Mouse (Mus musculus): ENCODE measurements at regions not wholly inside any gene's neighbourhood (a gene's known extent, or its start where the extent isn't known, plus 50 kb on each side); places are given as distances from the start of the nearest gene placed in this dataset.
A peak's percentile ranks its signal among the peaks of the same experiment; 100 is the strongest.

DNA sequence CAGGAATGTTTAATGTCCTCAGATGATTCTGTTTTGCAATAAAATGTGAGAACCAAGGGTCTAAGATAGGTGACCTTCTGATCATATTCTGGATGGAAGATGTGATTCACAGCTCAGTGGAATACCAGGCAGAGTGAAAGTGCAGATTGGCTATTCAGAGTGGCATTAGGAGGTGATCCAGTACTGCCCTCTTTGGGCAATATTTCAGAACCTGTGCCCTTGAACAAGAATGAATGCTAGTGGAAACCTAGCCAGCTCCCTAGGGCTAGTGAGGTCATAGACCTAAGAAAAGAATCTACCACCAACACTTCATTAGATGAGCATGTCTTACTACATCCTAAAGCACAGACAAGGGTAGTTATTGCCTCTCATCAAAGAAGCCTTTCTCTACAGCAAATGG, 372.7 kb upstream of the Trib2 start:
- Histone ChIP-seq H3K27me3 (ENCODE audit: control insufficient read depth, insufficient read depth, low read length) (no peaks in the 10 kb centered on the region; the same call in 1 of the 2 replicates), H3K4me1 (ENCODE audit: control insufficient read depth in 2 of 2, insufficient read depth in 2 of 2, low read length in 2 of 2) (peaks cover 19 to 25% of the 10 kb centered on the region in 2 experiments), H3K9ac (ENCODE audit: low read length) (no peak overlapping the region), H3K36me3 (ENCODE audit: control insufficient read depth, insufficient read depth, low read length) (no peaks in the 10 kb centered on the region), H3K4me3 (ENCODE audit: control insufficient read depth in 1 of 2, insufficient read depth in 1 of 2, low read depth in 1 of 2, low read length in 2 of 2) (no peak overlapping the region), H3K4me2 (ENCODE audit: low read length) (no peak overlapping the region), H3K27ac (replicated peaks in 1 of 2; ENCODE audit: control insufficient read depth in 1 of 2, insufficient read depth in 1 of 2, low read depth in 2 of 2, low read length in 2 of 2) (no peak overlapping the region), H3K9me3 (ENCODE audit: control insufficient read depth, low read length) (no peaks in the 10 kb centered on the region)
- ATAC-seq (ENCODE audit: insufficient number of reproducible peaks, insufficient read depth, low FRiP score, low read depth): no peak

DNA sequence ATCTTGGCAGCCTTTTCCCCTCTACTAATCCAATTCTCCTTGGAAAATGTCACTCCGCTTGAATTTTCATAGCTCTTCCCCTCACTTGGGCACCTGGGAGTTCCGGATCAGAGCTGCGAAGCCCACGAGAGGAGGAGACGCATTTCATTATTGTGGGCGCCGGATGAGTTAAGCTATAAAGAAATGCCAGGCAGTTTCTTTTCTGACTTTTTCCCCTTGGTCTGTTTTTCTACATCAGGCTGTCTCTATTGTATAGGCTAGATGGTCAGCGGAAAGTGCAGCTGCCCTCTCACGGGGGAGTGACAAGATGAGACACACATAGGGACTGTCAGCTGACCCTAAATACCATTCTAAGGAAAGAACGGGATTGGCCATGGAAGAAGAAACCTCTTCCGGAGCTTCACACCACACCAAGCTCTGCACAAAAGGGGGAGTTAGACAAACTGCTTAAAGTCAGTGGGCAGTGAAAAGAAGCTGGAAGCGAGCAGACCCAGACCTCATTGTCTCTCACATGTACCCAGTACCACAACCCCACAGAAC, 369.3 kb upstream of the Trib2 start:
- 0 out of 2 replicates have a peak overlapping the region, but pooled peaks have one; percentile 31 for H3K9ac ChIP-seq (ENCODE audit: low read length)
- H3K9me3 ChIP-seq (ENCODE audit: control insufficient read depth, low read length): no peaks in the 10 kb centered on the region
- H3K4me2 ChIP-seq (ENCODE audit: low read length): peak overlapping the region; percentile 59
- WGBS: 40% methylated on average over 12 of the region's 12 CpGs
- H3K27ac ChIP-seq (replicated peaks in 1 of 2; ENCODE audit: control insufficient read depth in 1 of 2, insufficient read depth in 1 of 2, low read depth in 2 of 2, low read length in 2 of 2): peak overlapping the region; percentile 28 to 63; a peak in 3 of 4 replicates
- no peak for ATAC-seq (ENCODE audit: insufficient number of reproducible peaks, insufficient read depth, low FRiP score, low read depth)
- peak overlapping the region; percentile 3 to 14; a peak in 1 of 4 replicates for H3K4me3 ChIP-seq (ENCODE audit: control insufficient read depth in 1 of 2, insufficient read depth in 1 of 2, low read depth in 1 of 2, low read length in 2 of 2)
- no peaks in the 10 kb centered on the region for H3K36me3 ChIP-seq (ENCODE audit: control insufficient read depth, insufficient read depth, low read length)
- peaks cover 23 to 36% of the 10 kb centered on the region in 2 experiments for H3K4me1 ChIP-seq (ENCODE audit: control insufficient read depth in 2 of 2, insufficient read depth in 2 of 2, low read length in 2 of 2)
- H3K27me3 ChIP-seq (ENCODE audit: control insufficient read depth, insufficient read depth, low read length): no peaks in the 10 kb centered on the region; the same call in 1 of the 2 replicates

DNA sequence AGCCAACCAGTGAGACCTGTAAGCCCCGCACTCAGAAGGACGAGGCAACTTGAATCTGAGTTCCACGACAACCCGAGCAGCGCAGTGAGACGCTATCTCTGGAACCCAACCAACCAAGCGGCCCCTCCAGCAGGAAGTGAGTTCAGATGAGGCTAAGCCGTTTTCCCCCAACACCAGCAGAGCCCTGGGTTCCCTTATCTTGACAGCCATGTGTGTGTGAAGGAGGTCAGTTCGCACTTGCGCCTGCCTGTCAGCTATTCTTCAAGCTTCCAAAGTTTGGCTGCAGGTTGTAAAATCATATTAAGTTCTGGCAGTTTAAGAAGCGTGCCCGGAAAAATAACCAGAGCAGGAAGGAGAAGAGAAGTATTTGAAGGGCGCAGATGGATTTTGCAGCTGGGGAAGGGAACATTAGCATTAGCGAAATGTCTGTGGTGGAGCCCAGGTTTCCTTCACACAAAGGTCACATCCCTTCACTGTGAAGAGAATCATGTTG, 368.8 kb upstream of the Trib2 start:
- Histone ChIP-seq H3K36me3 (ENCODE audit: control insufficient read depth, insufficient read depth, low read length) (no peaks in the 10 kb centered on the region), H3K4me1 (ENCODE audit: control insufficient read depth in 2 of 2, insufficient read depth in 2 of 2, low read length in 2 of 2) (peaks cover 19 to 30% of the 10 kb centered on the region in 2 experiments), H3K4me3 (ENCODE audit: control insufficient read depth in 1 of 2, insufficient read depth in 1 of 2, low read depth in 1 of 2, low read length in 2 of 2) (peak overlapping the region in 1 of 2 experiments; percentile 3; a peak in 1 of 4 replicates), H3K9me3 (ENCODE audit: control insufficient read depth, low read length) (no peaks in the 10 kb centered on the region), H3K9ac (ENCODE audit: low read length) (0 out of 2 replicates have a peak overlapping the region, but pooled peaks have one; percentile 31), H3K4me2 (ENCODE audit: low read length) (peak overlapping the region; percentile 59), H3K27ac (replicated peaks in 1 of 2; ENCODE audit: control insufficient read depth in 1 of 2, insufficient read depth in 1 of 2, low read depth in 2 of 2, low read length in 2 of 2) (peak overlapping the region; percentile 28 to 63), H3K27me3 (ENCODE audit: control insufficient read depth, insufficient read depth, low read length) (no peaks in the 10 kb centered on the region; the same call in 1 of the 2 replicates)
- WGBS: 2% methylated on average over 14 of the region's 14 CpGs
- ATAC-seq (ENCODE audit: insufficient number of reproducible peaks, insufficient read depth, low FRiP score, low read depth): peak; percentile 81

GRCm38 (mm10) chr12:16183055-16183454, 366.3 kb upstream of the Trib2 start:
- ATAC-seq (ENCODE audit: insufficient number of reproducible peaks, insufficient read depth, low FRiP score, low read depth): no peak
- Histone ChIP-seq H3K9ac (ENCODE audit: low read length) (no peak overlapping the region), H3K36me3 (ENCODE audit: control insufficient read depth, insufficient read depth, low read length) (no peaks in the 10 kb centered on the region), H3K4me3 (ENCODE audit: control insufficient read depth in 1 of 2, insufficient read depth in 1 of 2, low read depth in 1 of 2, low read length in 2 of 2) (no peak overlapping the region), H3K27me3 (ENCODE audit: control insufficient read depth, insufficient read depth, low read length) (no peaks in the 10 kb centered on the region), H3K9me3 (ENCODE audit: control insufficient read depth, low read length) (no peaks in the 10 kb centered on the region), H3K27ac (replicated peaks in 1 of 2; ENCODE audit: control insufficient read depth in 1 of 2, insufficient read depth in 1 of 2, low read depth in 2 of 2, low read length in 2 of 2) (no peak overlapping the region), H3K4me1 (ENCODE audit: control insufficient read depth in 2 of 2, insufficient read depth in 2 of 2, low read length in 2 of 2) (peaks cover 19 to 25% of the 10 kb centered on the region in 2 experiments), H3K4me2 (ENCODE audit: low read length) (no peak overlapping the region)
- WGBS: 66% methylated on average over 4 of the region's 4 CpGs

- no peak overlapping the region for H3K4me3 ChIP-seq (ENCODE audit: control insufficient read depth in 1 of 2, insufficient read depth in 1 of 2, low read depth in 1 of 2, low read length in 2 of 2)
- no peaks in the 10 kb centered on the region for H3K36me3 ChIP-seq (ENCODE audit: control insufficient read depth, insufficient read depth, low read length)
- no peak overlapping the region for H3K27ac ChIP-seq (replicated peaks in 1 of 2; ENCODE audit: control insufficient read depth in 1 of 2, insufficient read depth in 1 of 2, low read depth in 2 of 2, low read length in 2 of 2)
- H3K27me3 ChIP-seq (ENCODE audit: control insufficient read depth, insufficient read depth, low read length): no peaks in the 10 kb centered on the region
- WGBS: 95% methylated on average over 5 of the region's 5 CpGs
- peaks cover 19 to 22% of the 10 kb centered on the region in 2 experiments for H3K4me1 ChIP-seq (ENCODE audit: control insufficient read depth in 2 of 2, insufficient read depth in 2 of 2, low read length in 2 of 2)
- ATAC-seq (ENCODE audit: insufficient number of reproducible peaks, insufficient read depth, low FRiP score, low read depth): no peak
- H3K4me2 ChIP-seq (ENCODE audit: low read length): no peak overlapping the region
- H3K9me3 ChIP-seq (ENCODE audit: control insufficient read depth, low read length): no peaks in the 10 kb centered on the region
- H3K9ac ChIP-seq (ENCODE audit: low read length): no peak overlapping the region
Measured at GRCm38 (mm10) chr12:16181599-16181998, 364.9 kb upstream of the Trib2 start.

- no peak overlapping the region for H3K9ac ChIP-seq (ENCODE audit: low read length)
- H3K27me3 ChIP-seq (ENCODE audit: control insufficient read depth, insufficient read depth, low read length): no peaks in the 10 kb centered on the region
- 66% methylated on average over 2 of the region's 2 CpGs for whole genome bisulfite sequencing
- no peak for ATAC-seq (ENCODE audit: insufficient number of reproducible peaks, insufficient read depth, low FRiP score, low read depth)
- no peak overlapping the region for H3K27ac ChIP-seq (replicated peaks in 1 of 2; ENCODE audit: control insufficient read depth in 1 of 2, insufficient read depth in 1 of 2, low read depth in 2 of 2, low read length in 2 of 2)
- H3K4me3 ChIP-seq (ENCODE audit: control insufficient read depth in 1 of 2, insufficient read depth in 1 of 2, low read depth in 1 of 2, low read length in 2 of 2): no peak overlapping the region
- no peaks in the 10 kb centered on the region for H3K36me3 ChIP-seq (ENCODE audit: control insufficient read depth, insufficient read depth, low read length)
- H3K4me1 ChIP-seq (ENCODE audit: control insufficient read depth in 2 of 2, insufficient read depth in 2 of 2, low read length in 2 of 2): peaks cover 7 to 12% of the 10 kb centered on the region in 2 experiments; a peak in 3 of 4 replicates
- H3K4me2 ChIP-seq (ENCODE audit: low read length): no peak overlapping the region
- peaks cover 3% of the 10 kb centered on the region; the same call in 1 of the 2 replicates for H3K9me3 ChIP-seq (ENCODE audit: control insufficient read depth, low read length)
Measured at GRCm38 (mm10) chr12:16179897-16180296, 363.2 kb upstream of the Trib2 start.

DNA sequence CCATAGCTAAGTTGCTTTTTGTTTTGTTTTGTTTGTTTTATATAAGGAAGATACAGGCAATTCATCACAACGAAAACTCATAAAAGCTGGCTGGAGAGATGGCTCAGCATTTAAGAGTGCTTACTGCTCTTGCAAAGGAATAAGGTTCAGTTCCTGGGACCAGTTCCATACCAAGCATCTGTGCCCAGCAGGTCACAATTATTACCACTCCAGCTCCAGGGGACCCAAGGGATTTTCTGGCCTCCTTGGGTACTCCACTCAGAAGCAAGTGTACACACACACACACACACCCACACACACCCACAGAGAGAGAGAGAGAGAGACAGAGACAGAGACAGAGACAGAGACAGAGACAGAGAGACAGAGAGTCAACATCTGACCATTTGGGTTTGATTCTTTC, 359.6 kb upstream of the Trib2 start:
- H3K36me3 ChIP-seq (ENCODE audit: control insufficient read depth, insufficient read depth, low read length): no peaks in the 10 kb centered on the region
- no peak overlapping the region for H3K9ac ChIP-seq (ENCODE audit: low read length)
- H3K4me1 ChIP-seq (ENCODE audit: control insufficient read depth in 2 of 2, insufficient read depth in 2 of 2, low read length in 2 of 2): no peaks in the 10 kb centered on the region
- no peak overlapping the region for H3K27ac ChIP-seq (replicated peaks in 1 of 2; ENCODE audit: control insufficient read depth in 1 of 2, insufficient read depth in 1 of 2, low read depth in 2 of 2, low read length in 2 of 2)
- WGBS: 85% methylated on average over 1 of the region's 1 CpGs
- no peak for ATAC-seq (ENCODE audit: insufficient number of reproducible peaks, insufficient read depth, low FRiP score, low read depth)
- no peaks in the 10 kb centered on the region for H3K27me3 ChIP-seq (ENCODE audit: control insufficient read depth, insufficient read depth, low read length)
- H3K4me2 ChIP-seq (ENCODE audit: low read length): no peak overlapping the region
- no peak overlapping the region for H3K4me3 ChIP-seq (ENCODE audit: control insufficient read depth in 1 of 2, insufficient read depth in 1 of 2, low read depth in 1 of 2, low read length in 2 of 2)
- H3K9me3 ChIP-seq (ENCODE audit: control insufficient read depth, low read length): peaks cover 5% of the 10 kb centered on the region; the same call in 1 of the 2 replicates

DNA sequence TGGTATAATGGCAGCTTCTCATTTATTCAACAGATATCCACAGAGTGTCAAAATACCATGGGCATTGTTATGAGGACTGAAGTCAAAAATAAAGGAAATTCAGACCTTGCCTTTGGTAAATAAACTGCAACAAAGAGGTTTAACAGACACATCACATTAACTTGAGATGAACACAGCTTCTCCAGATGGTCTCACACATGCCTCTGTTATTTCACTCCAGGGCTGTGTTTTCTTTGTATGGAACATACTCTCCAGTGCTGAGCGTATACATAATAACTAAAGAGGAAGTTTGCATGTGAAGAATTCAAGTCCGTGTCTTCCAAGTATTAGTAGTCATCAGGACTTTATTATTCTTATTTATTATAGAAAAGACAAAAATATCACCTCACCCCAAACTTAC, 355.5 kb upstream of the Trib2 start:
- no peak for ATAC-seq (ENCODE audit: insufficient number of reproducible peaks, insufficient read depth, low FRiP score, low read depth)
- no peaks in the 10 kb centered on the region for H3K4me1 ChIP-seq (ENCODE audit: control insufficient read depth in 2 of 2, insufficient read depth in 2 of 2, low read length in 2 of 2)
- H3K27me3 ChIP-seq (ENCODE audit: control insufficient read depth, insufficient read depth, low read length): no peaks in the 10 kb centered on the region
- H3K4me3 ChIP-seq (ENCODE audit: control insufficient read depth in 1 of 2, insufficient read depth in 1 of 2, low read depth in 1 of 2, low read length in 2 of 2): no peak overlapping the region
- H3K4me2 ChIP-seq (ENCODE audit: low read length): no peak overlapping the region
- H3K9me3 ChIP-seq (ENCODE audit: control insufficient read depth, low read length): peaks cover 5% of the 10 kb centered on the region; the same call in 1 of the 2 replicates
- no peak overlapping the region for H3K27ac ChIP-seq (replicated peaks in 1 of 2; ENCODE audit: control insufficient read depth in 1 of 2, insufficient read depth in 1 of 2, low read depth in 2 of 2, low read length in 2 of 2)
- no peaks in the 10 kb centered on the region for H3K36me3 ChIP-seq (ENCODE audit: control insufficient read depth, insufficient read depth, low read length)
- WGBS: 86% methylated on average over 2 of the region's 2 CpGs
- H3K9ac ChIP-seq (ENCODE audit: low read length): no peak overlapping the region
